Mouse (Mus musculus) bone marrow macrophage, adult 2 months (primary cell): Measurements from ENCODE around the gene Adgrl3.

ENCODE experiments used
- CTCF ChIP-seq: IDR thresholded peaks from 2 replicates; pipeline ENCODE4 v1.5.1; 2012; ENCODE audit warnings: low read depth, mild to moderate bottlenecking, low read length, moderate library complexity
- POLR2A ChIP-seq: IDR thresholded peaks from 2 replicates; pipeline ENCODE4 v1.6.1; 2012; ENCODE audit warnings: mild to moderate bottlenecking, low read depth, low read length, borderline replicate concordance

DNA sequence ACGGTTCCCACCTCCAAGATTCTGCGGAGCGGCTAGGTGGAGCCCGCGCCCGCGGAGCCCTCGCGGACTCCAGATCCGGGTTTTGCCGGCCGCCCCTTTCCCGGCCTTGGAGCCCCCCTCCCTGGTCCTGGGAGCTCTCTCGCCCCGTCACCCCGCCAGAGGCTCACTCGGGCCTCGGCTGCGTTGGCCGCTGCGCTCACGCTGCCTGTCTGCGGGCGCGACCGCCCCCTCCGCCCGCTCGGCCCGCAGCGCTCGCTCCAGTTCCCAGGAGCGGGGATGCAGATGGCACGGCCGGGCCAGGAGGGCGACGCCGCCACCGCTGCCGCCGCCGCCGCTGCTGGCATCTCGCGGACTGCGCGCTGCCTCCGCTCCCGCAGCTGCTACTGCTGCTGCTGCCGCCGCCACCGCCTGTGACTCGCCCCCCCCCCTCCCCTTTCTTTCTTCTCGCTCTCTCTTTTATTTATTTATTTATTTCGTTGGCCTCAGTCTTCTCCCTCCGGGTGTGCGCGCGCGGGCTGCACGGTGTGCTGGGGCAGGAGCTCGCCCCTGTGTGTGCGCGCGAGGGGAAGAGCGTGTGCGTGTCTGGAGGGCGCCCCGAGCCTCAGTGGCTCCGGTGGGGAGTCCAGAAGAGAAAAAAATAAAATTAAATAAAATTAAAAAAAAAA, at the start of gene Adgrl3:
- TF ChIP-seq CTCF: no peak
- no peak for TF ChIP-seq POLR2A
